Mouse (Mus musculus) hindbrain, embryonic 12.5 days (tissue): ENCODE results near the gene Cyb561d1. TPM values are rescaled to one million over a fixed set of nuclear protein-coding genes. Genes with fewer than 3 reads are reported as not detected.

ENCODE experiments used
- ATAC-seq: fragments of 200-750 bp; cut with Nextera tagmentation; 2 replicates; pipeline ENCODE4 v1.8.0; 2017; ENCODE audit warnings: moderate TSS enrichment; ENCODE audit not compliant: low FRiP score
- H3K27ac ChIP-seq: fragments of 300-500 bp; sonication (generic); 2 replicates; pipeline ENCODE4 v1.5.1; 2016; ENCODE audit warnings: mild to moderate bottlenecking
- H3K27me3 ChIP-seq: fragments of 300-500 bp; sonication (generic); 2 replicates; pipeline ENCODE4 v1.6.1; 2016; ENCODE audit warnings: mild to moderate bottlenecking
- H3K36me3 ChIP-seq: fragments of 300-500 bp; sonication (generic); 2 replicates; pipeline ENCODE4 v1.6.1; 2016; ENCODE audit warnings: mild to moderate bottlenecking
- H3K4me1 ChIP-seq: fragments of 300-500 bp; sonication (generic); 2 replicates; pipeline ENCODE4 v1.6.1; 2016
- H3K4me2 ChIP-seq: fragments of 300-500 bp; sonication (generic); replicated peaks from 2 replicates; pipeline ENCODE4 v1.6.1; 2016; ENCODE audit warnings: mild to moderate bottlenecking
- H3K4me3 ChIP-seq: fragments of 300-500 bp; sonication (generic); 2 replicates; pipeline ENCODE4 v1.5.1; 2016; ENCODE audit warnings: mild to moderate bottlenecking
- H3K9ac ChIP-seq: fragments of 300-500 bp; sonication (generic); 2 replicates; pipeline ENCODE4 v1.6.1; 2016; ENCODE audit warnings: mild to moderate bottlenecking, moderate library complexity
- H3K9me3 ChIP-seq: fragments of 300-500 bp; sonication (generic); replicated peaks from 2 replicates; pipeline ENCODE4 v1.6.1; 2016; ENCODE audit warnings: mild to moderate bottlenecking
- WGBS: fragments of 180-500 bp; shearing (Covaris S2); methylation state at CpG from one replicate; pipeline ENCODE4 v1.1.7; 2016; 5-methylcytosine and 5-hydroxymethylcytosine counted together
- polyA plus RNA-seq: library from polyadenylated mRNA; unstranded; fragments of >200 nt; fragmentation: Nextera tagmentation; extraction: Ambion mirVana; gene quantifications from 2 replicates; pipeline ENCODE4 v1.2.1, GENCODE M21; 2016

The Cyb561d1 gene
- polyA plus RNA-seq, 1 experiment from 2014 or later = 5.0 TPM

DNA sequence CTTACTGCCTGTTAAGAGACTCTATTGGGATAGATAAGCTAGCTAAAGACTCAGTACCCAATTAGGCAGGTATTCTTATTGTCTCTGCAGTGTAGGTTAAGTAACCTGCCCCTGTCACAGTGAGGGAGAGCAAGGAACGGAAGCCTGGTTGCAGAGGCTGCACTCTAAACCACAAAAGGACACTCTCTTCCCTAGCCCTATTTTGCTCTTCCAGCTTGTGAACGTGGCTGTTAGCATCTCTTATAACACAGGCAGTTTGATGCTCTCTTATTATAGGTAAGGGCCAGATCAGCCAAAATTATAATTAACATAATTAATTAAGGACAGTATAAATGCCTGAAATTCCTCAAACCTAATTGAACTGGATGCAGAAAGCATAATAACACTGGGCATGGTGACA, 20.5 kb downstream of the Cyb561d1 start:
- H3K4me2 ChIP-seq = no peak overlapping the region
- no peak overlapping the region for H3K27ac ChIP-seq
- H3K27me3 ChIP-seq = peaks cover 9% of the 10 kb centered on the region; the same call in 1 of the 2 replicates
- no peak overlapping the region for H3K4me3 ChIP-seq
- no peak overlapping the region for H3K9ac ChIP-seq
- no peaks in the 10 kb centered on the region for H3K36me3 ChIP-seq
- ATAC-seq = no peak
- peaks cover 3% of the 10 kb centered on the region for H3K4me1 ChIP-seq
- WGBS = 55% methylated on average over 2 of the region's 2 CpGs
- H3K9me3 ChIP-seq = no peaks in the 10 kb centered on the region

DNA sequence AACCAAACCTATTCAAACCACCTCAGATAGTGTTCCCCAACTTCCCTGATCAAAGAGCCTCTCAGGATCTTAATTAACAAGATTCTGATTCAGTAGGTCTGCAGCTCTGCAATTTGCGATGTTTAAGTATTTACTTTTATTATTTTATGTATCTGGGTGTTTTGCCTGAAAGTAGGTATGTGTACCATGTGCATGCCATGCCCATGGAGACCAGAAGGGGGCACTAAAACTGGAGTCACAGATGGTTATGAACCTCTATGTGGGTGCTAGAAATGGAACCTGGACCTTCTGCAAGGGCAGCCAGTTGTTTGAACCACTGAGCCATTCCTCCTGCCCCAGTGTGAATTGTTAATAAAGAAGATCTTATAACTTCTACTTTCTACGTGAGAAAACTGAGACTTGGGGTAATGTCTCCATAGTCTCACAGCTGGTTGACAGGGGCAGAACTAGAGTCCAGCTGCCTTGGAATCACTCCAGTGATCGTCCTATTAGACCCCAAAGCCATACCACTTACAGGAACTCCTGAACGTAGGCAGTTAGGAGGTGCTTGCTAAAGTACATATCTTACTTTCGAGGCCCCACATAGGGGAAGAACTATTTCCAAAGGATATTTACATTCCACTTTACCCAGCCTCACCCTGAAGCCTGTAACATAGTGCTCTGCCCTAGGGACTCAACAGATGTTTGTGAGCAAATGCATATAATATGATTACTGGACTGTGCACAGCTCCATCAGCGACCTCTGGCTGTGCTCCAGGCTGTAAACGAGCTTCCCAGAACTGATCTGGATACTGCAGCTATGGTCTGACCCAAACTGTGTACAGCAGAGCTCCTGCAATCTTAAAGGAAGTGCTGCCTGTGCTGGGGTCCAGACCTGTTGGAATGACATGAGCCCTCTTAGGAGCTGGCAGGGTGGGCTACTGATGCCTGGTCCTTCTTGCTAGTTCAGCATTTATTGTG, 22.0 kb downstream of the Cyb561d1 start:
- WGBS = 81% methylated on average over 7 of the region's 7 CpGs
- H3K4me1 ChIP-seq = peaks cover 12% of the 10 kb centered on the region
- H3K27ac ChIP-seq = no peak overlapping the region
- H3K9me3 ChIP-seq = no peaks in the 10 kb centered on the region
- H3K4me3 ChIP-seq = no peak overlapping the region
- H3K36me3 ChIP-seq = no peaks in the 10 kb centered on the region
- ATAC-seq = no peak
- H3K9ac ChIP-seq = no peak overlapping the region
- H3K27me3 ChIP-seq = no peaks in the 10 kb centered on the region
- H3K4me2 ChIP-seq = no peak overlapping the region

DNA sequence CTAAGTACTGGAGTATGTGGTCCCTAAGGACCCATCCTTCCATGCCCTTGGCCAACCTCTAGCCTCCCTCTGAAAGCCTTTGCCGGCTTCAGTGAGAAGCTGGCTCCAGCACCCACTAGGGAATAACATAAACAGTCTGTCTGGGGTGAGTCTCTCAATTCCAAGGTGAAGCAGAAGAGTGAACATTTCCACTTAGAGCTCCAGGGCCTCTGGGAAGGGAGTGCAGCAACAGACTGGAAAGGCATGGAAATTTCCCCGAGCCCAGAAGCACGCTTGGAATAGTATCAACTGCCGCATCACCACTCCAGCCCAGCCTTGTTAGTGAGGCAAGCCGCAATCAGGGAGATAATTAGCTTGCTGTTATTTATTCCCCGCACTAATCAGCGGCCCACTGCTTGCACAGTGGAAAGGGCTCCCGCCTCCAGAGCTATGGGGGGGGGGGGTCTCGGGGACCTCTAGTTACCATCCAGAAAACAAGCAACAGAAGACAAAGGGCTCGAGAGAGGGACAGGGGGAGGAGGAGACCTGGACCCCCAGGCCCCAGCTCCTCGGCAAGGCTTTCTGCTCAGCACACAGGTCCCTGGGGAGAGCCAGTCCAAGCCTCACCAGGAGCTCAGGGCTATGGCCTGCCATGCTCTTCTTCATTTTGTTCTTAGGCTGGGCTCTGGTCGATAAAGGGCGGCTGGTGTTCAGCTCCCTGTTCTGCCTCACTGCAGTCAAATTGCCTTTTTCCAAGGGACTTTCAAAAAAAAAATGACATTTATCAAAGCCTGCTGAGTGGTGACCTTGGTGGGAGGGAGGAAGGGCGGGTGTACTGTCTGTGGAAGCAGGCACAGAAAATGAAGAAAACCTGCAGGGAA, 26.1 kb downstream of the Cyb561d1 start:
- Histone ChIP-seq H3K9ac (no peak overlapping the region; the same call in 1 of the 2 replicates), H3K36me3 (no peaks in the 10 kb centered on the region), H3K4me1 (peaks cover 12% of the 10 kb centered on the region), H3K9me3 (no peaks in the 10 kb centered on the region), H3K27ac (peak overlapping the region; percentile 86), H3K27me3 (no peaks in the 10 kb centered on the region), H3K4me2 (peak overlapping the region; percentile 32), H3K4me3 (no peak overlapping the region)
- ATAC-seq = peak; percentile 82
- 28% methylated on average over 14 of the region's 14 CpGs for WGBS

DNA sequence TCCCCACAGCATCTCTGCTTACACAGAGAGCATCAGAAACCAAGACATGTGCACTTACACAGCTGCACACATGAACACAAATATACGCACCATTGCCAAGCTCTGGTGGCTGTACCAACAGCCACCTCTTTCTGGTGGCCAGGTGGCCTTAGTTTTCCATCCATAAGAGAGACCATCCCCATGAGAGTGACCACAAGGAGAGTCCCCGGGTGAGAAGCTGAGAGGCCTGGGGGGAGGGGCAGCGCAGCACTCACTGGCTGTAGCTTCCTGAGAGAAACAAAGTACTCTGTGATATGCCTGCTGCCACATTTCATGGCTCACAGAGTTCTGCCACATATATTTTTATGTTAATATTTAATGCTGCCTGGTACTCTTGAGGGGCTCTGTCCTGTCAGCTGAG, 31.8 kb downstream of the Cyb561d1 start:
- Histone ChIP-seq H3K27me3 (no peaks in the 10 kb centered on the region), H3K9me3 (no peaks in the 10 kb centered on the region), H3K4me3 (no peak overlapping the region), H3K27ac (peak overlapping the region; percentile 86; the same call in 1 of the 2 replicates), H3K4me1 (peaks cover 47% of the 10 kb centered on the region), H3K36me3 (no peaks in the 10 kb centered on the region), H3K9ac (0 out of 2 replicates have a peak overlapping the region, but pooled peaks have one; percentile 24), H3K4me2 (no peak overlapping the region)
- WGBS = 39% methylated on average over 3 of the region's 3 CpGs
- no peak for ATAC-seq

DNA sequence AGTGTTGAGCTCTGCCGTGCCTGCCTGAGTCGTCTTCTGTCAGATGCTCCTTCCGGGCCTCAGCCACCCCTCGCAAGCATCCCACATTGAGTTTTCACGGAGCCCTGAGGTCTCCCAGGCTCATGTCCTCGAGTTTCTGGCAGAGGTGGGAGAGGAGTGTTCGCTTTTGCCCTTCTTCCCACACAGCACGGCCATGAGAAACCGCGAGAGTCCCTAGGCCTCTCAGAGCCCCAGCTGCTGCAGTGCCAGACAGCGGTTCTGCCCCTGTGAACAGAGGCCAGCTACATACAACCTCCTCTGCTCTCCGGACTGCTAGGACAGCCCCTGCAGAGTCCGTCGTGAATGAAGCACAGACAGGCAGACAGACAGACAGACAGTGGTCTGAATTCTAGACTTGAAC, 33.5 kb downstream of the Cyb561d1 start:
- Histone ChIP-seq H3K9ac (no peak overlapping the region), H3K27ac (peak overlapping the region; percentile 86), H3K36me3 (no peaks in the 10 kb centered on the region), H3K4me2 (no peak overlapping the region; the same call in 1 of the 2 replicates), H3K4me1 (peaks cover 47% of the 10 kb centered on the region), H3K9me3 (no peaks in the 10 kb centered on the region), H3K4me3 (no peak overlapping the region), H3K27me3 (no peaks in the 10 kb centered on the region)
- ATAC-seq = no peak; the same call in 1 of the 2 replicates
- 38% methylated on average over 14 of the region's 14 CpGs for WGBS

DNA sequence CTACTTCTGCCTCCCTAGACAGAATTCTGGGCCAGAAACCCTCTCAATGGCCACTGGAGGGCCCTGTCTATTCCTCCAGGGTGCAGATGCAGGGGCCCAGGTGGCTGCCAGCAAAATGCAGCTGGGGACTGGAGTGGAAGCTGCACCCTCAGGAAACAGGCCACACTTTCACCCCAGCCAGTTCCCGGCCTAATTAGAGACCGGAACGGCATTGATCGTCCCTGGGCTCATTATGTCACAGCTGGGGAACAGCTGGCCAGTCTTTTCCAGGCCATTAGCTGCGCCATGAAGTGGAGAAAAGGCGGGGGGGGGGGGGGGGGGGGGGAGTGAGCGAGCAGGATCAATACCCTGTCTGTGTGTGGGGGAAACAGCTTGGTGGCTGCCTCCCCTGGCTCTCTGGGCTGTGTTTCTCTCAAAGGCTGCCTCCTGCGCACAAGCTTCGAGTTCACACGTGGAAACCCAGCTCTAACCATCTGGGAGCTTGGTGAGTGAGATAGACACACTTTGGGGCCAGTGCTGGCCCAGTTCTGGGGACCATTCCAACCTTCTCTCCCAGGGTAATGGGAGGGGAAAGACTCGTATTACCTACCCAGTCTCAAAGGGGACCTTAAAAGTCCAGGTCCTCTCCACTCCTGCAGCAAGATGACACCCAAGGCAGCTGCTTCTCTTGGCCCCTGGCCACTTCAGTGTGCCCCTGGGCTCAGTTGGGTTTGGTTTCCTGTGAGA, 34.4 kb downstream of the Cyb561d1 start:
- Histone ChIP-seq H3K27ac (peak overlapping the region; percentile 86), H3K9me3 (no peaks in the 10 kb centered on the region), H3K4me2 (no peak overlapping the region; the same call in 1 of the 2 replicates), H3K27me3 (no peaks in the 10 kb centered on the region), H3K4me1 (peaks cover 47% of the 10 kb centered on the region), H3K9ac (no peak overlapping the region), H3K36me3 (no peaks in the 10 kb centered on the region), H3K4me3 (no peak overlapping the region)
- peak; percentile 65 for ATAC-seq
- WGBS = 6% methylated on average over 11 of the region's 11 CpGs

DNA sequence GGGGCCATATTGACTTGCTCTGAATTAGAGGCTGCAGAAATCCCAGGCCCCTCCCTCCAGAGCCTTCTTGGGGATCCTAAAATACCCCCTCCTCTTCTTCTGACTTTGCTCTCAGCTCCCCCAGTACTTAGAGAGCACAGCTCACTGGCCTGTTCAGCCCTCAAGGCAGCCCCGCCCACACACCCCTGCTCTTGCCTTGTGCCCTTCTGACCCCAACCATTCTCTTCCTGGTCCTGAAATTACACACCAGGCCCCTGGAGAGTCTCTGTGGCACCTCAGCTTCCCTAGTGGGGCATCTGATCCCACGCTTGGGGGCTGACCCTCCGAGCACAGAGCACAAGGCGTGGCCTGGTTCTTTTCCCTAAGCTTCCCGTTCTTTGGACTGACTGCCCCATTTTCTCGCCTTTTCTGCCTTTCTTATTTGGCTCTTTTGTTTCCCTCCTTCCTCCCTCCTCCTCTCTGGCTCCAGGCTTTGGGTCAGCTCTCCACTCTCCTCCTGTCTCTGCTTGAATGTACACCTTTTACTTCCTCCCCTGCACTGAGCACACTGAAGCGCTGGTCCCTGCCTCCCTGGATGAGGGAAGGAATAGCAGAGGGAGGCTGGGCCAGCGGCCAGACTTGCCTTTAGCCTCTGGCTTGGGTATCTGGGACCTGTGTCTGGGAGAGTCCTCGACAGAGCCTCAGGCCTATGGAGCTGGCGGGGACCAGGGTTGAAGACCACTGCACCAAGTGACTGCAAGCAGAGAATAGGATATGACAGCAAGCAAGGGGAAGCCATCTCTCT, 35.3 kb downstream of the Cyb561d1 start:
- peaks cover 47% of the 10 kb centered on the region for H3K4me1 ChIP-seq
- peak overlapping the region; percentile 32; the same call in 1 of the 2 replicates for H3K9ac ChIP-seq
- 17% methylated on average over 10 of the region's 10 CpGs for WGBS

DNA sequence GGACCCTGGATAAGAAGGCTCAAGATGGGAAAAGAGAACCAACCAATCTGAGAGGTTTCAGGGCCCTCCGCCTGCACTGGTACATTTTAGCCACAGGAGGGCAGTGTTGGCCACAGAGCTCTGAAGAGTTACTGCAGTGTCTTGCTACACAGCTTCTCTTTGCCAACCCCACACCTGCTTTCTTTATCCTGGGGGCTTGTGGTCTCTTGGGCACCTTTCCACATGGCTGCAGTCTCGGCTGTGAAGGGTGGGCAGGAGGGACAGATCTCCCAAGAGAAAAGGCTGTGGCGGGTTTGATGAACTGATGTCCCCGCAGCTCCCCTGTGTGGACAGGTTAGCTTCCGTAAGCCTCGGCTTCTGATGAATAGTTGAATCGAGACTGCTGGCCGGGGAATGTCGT, 36.2 kb downstream of the Cyb561d1 start:
- H3K27ac ChIP-seq = 0 out of 2 replicates have a peak overlapping the region, but pooled peaks have one; percentile 86
- H3K4me3 ChIP-seq = peak overlapping the region; percentile 11; the same call in 1 of the 2 replicates
- H3K9me3 ChIP-seq = no peaks in the 10 kb centered on the region
- peak; percentile 43 for ATAC-seq
- H3K4me1 ChIP-seq = peaks cover 47% of the 10 kb centered on the region
- H3K9ac ChIP-seq = no peak overlapping the region
- peak overlapping the region; percentile 39 for H3K4me2 ChIP-seq
- no peaks in the 10 kb centered on the region for H3K36me3 ChIP-seq
- 18% methylated on average over 9 of the region's 9 CpGs for WGBS
- H3K27me3 ChIP-seq = no peaks in the 10 kb centered on the region

More for the DNA sequence above, 35.3 kb downstream of the Cyb561d1 start:
- Histone ChIP-seq H3K36me3 (no peaks in the 10 kb centered on the region), H3K27ac (peak overlapping the region; percentile 86), H3K4me2 (peak overlapping the region; percentile 13), H3K27me3 (no peaks in the 10 kb centered on the region), H3K9me3 (no peaks in the 10 kb centered on the region), H3K4me3 (no peak overlapping the region)
- ATAC-seq = peak; percentile 23

DNA sequence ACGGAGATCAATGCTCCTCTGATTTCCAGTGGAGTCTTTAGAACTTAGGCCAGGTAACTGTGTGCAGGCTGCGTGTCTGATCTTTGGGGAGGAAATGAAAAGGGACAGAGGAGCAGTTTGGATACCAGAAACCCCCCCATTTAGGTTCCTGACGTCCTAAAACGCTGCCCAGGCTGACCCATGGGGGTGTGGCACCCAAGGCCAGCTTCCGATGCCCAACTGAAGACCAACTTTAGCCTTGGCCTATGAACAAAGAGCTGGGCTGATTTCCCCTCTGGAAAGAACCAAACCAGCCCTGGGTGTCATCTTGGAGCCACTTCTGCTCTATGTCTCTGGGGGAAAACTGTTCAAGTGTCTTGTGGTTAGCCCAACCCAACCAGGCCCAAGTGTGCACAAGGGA, 36.9 kb downstream of the Cyb561d1 start:
- Histone ChIP-seq H3K9ac (no peak overlapping the region), H3K27ac (no peak overlapping the region), H3K4me2 (no peak overlapping the region), H3K9me3 (no peaks in the 10 kb centered on the region), H3K4me1 (peaks cover 43% of the 10 kb centered on the region), H3K4me3 (no peak overlapping the region), H3K36me3 (no peaks in the 10 kb centered on the region), H3K27me3 (no peaks in the 10 kb centered on the region)
- no peak for ATAC-seq
- WGBS = 62% methylated on average over 5 of the region's 5 CpGs

DNA sequence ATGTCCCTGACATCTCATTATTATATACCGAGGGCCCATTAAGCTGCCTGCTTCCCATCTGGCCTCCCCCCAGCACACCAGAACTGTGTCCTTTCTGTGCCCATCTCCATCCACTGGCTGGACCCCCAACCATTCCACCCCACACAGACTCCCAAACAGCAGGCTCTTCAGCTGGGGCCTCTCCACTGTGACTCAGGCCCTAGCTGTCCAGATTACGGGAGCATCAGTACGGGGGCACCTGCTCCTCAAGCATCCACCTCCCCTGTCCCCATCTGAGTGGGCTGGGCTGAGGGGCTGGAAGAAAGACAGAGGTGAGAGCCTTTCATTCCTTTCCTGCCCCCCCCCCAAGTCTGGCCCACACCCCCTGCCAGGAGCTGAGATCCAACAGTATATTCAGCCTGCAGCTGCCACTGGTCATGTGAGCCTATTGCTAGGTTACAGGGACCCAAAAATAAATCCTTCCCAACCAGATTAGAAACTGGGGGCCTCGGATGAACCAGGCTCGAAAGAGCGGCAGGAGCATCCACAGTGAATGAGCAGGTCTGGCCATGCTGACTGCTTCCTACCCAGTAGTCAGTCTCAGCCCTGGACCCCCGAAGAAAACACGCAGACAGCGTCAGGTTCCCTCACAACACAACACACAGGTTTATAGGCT, 42.5 kb downstream of the Cyb561d1 start:
- Histone ChIP-seq H3K4me3 (no peak overlapping the region), H3K4me2 (no peak overlapping the region), H3K27ac (peak overlapping the region; percentile 78), H3K9me3 (no peaks in the 10 kb centered on the region), H3K9ac (no peak overlapping the region), H3K4me1 (peaks cover 13% of the 10 kb centered on the region), H3K27me3 (no peaks in the 10 kb centered on the region), H3K36me3 (no peaks in the 10 kb centered on the region)
- peak; percentile 57 for ATAC-seq
- WGBS = 58% methylated on average over 9 of the region's 9 CpGs
